Mouse (Mus musculus): Measurements from ENCODE around the gene Ccdc85a.

The Ccdc85a gene

GRCm38 (mm10) chr11:28583911-28584434 lies at the start of gene Ccdc85a:
Gene Ccdc85a (minus strand): TSS chr11:28584324.
- DNase-seq (ENCODE audit: low spot score in 2 of 2), result no peak

- no peak for DNase-seq (ENCODE audit: low spot score in 2 of 2)
Observed at GRCm38 (mm10) chr11:28633571-28634125, 49.5 kb upstream of the Ccdc85a start.

GRCm38 (mm10) chr11:28633093-28633492 lies 49.0 kb upstream of the Ccdc85a start:
- no peak for DNase-seq (ENCODE audit: low spot score in 2 of 2)

GRCm38 (mm10) chr11:28630771-28631170 lies 46.6 kb upstream of the Ccdc85a start:
- DNase-seq (ENCODE audit: low spot score in 2 of 2), result no peak

DNA sequence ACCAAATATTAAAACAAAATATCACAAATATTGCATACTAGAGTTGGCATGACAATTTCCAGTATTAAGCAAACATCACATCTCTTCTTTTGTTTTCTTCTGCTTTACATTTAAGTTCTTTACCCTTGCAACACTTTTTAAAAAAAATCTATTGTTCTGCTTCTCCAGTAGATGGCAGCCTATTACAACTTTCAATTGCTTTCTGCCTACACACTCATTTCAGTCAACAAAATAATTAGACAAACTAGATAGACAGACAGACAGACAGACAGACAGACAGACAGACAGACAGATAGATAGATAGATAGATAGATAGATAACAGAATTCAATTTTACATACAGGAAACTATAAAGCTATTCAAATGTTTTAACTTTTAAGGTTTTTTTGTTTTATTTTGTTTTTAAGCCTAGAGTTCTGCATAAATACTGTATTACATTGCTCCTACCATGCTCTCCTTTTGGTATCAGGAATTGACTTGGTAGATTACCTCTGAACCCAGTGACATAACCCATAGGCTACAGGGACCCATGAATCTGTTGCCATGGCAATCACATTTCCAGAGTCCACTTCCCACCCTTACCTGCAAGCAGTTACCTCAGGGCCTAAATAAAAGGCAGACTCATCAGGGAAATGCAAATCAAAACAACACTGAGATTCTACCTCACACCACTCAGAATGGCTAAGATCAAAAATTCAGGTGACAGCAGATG lies 26.8 kb upstream of the Ccdc85a start:
- DNase-seq (ENCODE audit: low spot score in 2 of 2), result no peak

DNA sequence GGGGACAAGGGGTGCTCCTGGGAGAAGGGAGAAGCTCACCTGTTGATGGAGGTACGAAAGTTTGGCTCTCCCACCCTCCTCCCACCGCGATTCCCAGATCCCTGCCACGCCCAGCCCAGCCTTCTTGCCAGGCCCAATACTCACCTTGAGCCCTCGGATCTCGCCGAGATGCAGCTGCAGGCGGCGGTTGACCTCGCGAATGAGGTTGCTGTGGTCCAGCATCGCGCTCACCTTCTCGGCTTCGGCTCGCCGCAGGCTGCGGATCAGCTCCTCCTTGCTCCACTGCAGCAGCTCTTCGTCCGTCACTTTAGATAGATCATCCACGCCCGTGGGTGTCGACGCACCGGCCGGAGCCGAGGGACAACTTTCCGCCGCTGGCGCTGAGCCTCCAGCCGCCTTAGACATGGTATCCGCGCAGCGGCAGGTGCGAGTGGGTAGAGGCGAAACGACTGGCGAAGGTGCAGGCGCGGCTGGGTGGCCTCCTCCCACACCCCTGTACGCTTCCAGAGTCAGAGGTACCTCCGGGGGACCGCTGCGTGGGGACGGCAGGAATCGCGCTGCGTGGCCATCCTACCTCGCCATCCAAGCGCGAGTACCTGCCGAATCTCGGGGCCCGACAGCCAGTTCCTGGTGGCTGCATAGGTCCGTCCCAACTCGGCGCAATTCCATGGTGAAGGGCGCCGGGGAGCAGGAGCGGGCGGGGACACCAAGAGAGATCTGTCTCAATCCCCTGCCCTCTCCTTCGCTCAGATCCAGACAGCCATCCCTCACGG lies 800 bp downstream of the Ccdc85a start:
- no peak for DNase-seq (ENCODE audit: low spot score in 2 of 2)

DNA sequence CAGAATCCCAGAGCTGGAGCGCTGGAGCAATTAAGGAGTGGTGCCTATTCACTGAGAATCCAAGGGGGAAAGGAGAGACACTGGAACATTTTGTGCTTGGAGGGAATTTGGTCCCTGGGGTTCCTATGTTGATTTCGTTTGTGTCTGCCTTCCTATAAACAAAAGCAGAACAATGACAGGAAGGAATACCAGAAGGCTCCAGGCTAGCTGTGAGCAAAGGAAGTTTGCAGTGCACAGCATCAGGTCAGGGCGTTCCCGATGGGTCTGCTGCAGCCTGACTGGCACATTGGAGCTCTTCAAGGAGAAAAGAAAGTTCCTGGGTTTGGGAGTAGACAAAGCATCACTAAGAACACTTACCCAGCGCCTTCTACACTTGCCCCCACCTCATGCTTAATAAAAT lies 1.9 kb downstream of the Ccdc85a start:
- no peak for DNase-seq (ENCODE audit: low spot score in 2 of 2)

GRCm38 (mm10) chr11:28572423-28572822 lies 11.7 kb downstream of the Ccdc85a start:
- DNase-seq (ENCODE audit: low spot score in 2 of 2), result no peak

DNA sequence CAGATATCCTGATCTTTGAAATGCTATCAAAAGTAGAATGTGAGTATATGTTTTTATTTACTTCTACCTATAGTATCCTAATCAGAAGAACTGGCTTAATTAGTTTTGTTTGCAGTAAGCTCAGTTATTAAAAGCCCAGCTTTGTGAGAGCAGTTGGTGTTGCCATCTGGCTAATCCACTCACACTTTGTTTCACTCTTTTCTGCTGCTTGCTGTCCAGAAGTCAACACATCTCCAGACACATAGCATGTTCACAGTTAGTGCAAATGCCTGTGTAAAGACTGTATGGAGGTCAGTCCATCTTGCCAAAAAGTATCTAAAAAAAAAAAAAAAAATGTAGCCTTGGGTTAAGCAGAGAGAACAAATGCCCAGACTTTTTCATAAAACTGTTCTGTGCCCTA lies 27.7 kb downstream of the Ccdc85a start:
- no peak for DNase-seq (ENCODE audit: low spot score in 2 of 2)

DNA sequence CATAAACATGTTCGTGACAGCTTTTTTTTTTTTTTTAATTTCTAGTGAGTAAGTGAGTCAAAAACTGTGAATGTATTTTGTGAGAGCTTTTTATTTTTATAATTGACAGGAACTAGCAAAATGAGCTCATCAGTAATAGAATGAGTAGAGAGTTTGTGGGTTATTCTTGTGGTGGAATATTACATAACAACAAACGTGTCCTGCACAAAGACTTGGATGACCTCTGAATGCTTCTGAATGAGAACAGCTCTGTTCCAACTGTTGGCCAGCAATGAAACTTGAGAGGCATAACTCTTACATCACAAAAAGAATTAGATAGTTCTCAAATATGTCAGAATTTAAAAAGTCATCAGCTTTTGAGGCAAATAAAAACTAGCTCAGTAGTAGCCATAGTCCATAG lies 40.7 kb downstream of the Ccdc85a start:
- no peak for DNase-seq (ENCODE audit: low spot score in 2 of 2)

DNA sequence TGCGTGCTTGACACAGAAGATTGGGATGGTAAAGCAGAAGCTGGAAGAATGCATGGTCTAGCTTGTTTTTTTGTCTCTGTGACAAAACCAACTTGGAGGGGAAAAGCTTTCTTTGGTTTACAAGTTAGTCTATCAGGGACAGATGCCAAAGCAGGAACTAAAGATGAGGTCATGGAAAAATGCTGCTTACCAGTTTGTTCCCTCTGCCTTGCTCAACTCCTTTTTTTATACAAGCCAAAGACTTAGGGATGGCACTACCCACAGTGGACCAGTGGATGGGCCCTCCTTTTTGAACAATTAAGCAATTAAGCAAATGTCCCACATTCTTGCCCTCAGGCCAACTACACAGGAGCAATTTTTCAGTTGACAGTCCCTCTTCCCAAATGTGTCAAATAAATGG lies 42.8 kb downstream of the Ccdc85a start:
- DNase-seq (ENCODE audit: low spot score in 2 of 2), result no peak

DNA sequence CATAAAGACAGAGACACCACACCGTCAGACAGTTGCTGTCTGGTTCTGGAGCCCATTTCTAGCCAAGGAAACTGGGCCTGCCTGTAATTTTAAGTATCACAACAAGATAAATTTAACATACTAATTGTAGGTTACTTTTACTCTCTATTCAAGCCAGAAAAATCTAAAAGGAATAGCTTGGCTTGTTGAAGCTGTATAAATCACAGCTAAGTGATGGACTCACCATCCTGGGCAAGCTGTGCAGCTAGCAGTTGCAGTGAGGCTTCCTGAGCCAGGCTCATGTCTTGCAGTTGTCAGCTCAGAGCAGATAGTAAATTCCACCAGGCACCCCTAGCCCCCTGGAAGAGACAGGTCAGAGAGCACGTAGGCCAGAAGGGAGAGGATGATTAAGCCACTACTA lies 50.8 kb downstream of the Ccdc85a start:
- no peak for DNase-seq (ENCODE audit: low spot score in 2 of 2)

GRCm38 (mm10) chr11:28501190-28501589 lies 82.9 kb downstream of the Ccdc85a start:
- no peak for DNase-seq (ENCODE audit: low spot score in 2 of 2)

- DNase-seq (ENCODE audit: low spot score in 2 of 2), result no peak
Observed at GRCm38 (mm10) chr11:28497034-28497433, 87.1 kb downstream of the Ccdc85a start.

DNA sequence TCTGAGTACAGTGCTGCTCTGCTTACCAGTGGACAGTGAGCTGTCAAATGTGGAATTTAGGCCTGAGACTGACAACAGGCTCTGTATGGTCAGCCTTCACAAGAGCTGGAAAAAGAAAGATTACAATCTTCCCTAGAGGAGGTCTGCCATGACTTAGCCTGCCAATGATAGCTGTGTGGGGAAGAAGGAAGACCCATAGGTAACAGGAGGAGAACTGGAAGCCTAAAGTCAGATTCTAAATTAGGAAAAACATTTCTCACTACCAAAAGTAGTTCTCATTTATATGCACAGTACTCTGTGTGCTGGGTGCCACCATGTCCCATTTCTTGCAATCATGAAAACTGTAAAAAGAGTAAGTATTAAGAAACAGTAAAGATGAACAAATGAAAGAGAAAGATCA lies 90.8 kb downstream of the Ccdc85a start:
- DNase-seq (ENCODE audit: low spot score in 2 of 2), result no peak

DNA sequence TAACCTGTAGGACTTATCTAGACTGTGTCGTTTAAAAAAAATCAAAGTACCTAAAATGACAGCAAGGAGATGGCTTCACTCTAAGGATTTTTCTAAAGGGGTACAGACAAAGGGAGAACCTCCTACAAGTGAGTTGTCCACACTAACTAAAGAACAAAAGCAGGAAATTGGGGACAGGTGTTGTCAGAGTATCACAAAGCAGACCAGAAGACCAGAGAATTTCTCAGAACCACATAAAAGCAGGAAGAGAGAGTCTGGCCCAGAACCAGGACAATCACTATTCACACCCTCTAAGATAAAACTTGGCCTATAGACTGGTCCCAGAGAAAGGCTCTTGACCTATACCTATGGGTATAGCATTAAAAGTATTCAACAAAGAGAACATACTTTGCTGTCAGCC lies 92.8 kb downstream of the Ccdc85a start:
- DNase-seq (ENCODE audit: low spot score in 2 of 2), result no peak

DNA sequence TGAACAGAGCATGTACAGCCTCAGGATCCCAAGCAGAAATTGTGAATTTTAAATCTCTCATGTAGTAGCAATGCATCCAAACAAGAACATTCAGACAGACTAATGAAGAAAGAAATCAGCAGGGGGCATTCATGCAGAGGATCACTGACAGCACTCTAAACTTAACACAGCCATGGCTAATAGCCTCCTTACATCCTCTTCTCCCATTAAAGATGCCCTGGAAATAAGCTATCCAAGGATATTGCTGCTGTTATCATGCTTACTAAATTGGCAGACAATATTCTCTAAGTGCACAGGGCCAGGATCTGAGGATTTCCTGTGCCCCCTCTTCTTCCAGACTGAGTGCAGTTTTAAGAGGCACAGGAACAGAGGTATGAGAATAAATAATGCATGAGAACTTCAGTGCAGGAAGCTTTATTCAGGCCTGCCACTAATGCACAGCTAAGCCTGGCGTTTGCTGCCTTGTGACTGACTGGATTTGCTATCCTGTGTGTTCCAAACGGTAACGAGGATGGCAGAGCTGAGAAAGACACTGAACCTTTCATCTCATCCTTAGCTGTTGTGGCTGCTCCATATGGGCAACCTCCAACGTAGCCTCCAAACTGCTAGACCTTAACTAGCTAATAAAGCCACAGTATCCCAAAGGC lies 99.9 kb downstream of the Ccdc85a start:
- no peak for DNase-seq (ENCODE audit: low spot score in 2 of 2)

GRCm38 (mm10) chr11:28477088-28477487 lies 107.0 kb downstream of the Ccdc85a start:
- no peak for DNase-seq (ENCODE audit: low spot score in 2 of 2)

DNA sequence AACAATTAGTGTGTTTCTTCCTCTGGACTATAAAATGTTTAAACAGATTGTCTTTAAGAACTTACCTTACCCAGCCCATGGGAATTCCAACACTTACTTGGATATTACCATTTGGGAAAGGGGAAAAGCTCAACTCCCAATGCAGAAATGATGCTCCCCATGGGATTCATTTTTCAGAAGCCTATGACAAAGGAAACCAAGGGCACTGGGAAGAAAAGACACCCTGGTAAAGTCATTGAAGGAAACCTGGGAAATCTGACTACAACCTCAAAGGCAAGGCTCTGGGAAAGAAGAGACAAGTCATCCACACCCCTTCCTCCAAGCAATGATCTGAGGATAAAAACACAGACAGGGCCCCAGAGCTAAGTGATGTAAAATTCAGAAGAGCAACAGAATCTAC lies 118.4 kb downstream of the Ccdc85a start:
- no peak for DNase-seq (ENCODE audit: low spot score in 2 of 2)

- DNase-seq (ENCODE audit: low spot score in 2 of 2), result no peak
Observed at GRCm38 (mm10) chr11:28464926-28465325, 119.2 kb downstream of the Ccdc85a start.

DNA sequence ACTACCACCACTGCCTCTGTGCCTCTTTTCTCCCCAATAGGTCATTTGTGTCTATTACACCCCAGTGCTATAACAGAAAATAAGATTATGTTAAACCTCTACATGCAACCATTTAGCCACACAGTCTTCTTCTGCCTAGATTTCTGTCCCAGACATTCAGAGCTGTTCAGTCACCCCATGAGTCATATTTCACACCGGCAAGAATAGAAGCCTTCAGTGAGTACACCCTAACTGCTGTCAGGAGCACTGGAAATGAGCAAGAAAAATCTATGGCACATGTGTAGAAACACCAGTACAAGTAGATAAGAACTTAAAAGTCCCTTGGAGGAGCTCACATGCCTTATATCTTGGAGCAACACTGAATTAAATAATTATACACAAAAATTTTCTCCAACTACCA lies 125.0 kb downstream of the Ccdc85a start:
- DNase-seq (ENCODE audit: low spot score in 2 of 2), result no peak

DNA sequence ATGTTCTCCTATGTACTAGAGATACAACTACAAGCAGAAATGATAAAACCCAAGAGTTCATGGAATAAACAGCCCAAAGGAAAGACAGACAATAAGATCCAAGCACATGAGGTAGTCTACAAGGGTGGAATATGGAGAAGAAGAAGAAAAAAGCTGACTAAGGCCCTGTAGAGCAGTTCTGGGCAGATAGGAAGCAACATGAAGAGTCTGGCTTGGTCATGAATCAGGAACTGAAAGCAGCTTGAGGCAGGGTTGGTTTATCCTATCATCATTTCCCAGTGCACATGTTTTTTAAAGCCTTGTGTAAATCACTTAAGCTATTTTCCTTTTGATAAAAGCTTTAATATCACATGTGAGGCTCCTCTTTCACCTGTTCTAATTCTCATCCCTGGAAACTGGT lies 144.2 kb downstream of the Ccdc85a start:
- DNase-seq (ENCODE audit: low spot score in 2 of 2), result no peak
